Mouse (Mus musculus) myocyte (in vitro differentiated cells): Measurements from ENCODE around the gene Tbc1d16. TPM values are rescaled to one million over a fixed set of nuclear protein-coding genes. Genes with fewer than 3 reads are reported as not detected.
"Not testable (repeated sequence)": the region's sequence is repeated elsewhere in the genome, so short reads cannot be mapped to it uniquely, and the experiment has no call there.

Experiments
- H3K27me3 ChIP-seq: one replicate; pipeline ENCODE4 v1.6.1; 2011; ENCODE audit not compliant: control insufficient read depth, insufficient read depth, insufficient read length
- H3K36me3 ChIP-seq: one replicate; pipeline ENCODE4 v1.6.1; 2011; ENCODE audit not compliant: control insufficient read depth, insufficient read depth
- H3K4me2 ChIP-seq: one replicate; pipeline ENCODE4 v1.6.1; 2011; ENCODE audit warnings: low read depth, control low read depth
- H3K4me3 ChIP-seq: one replicate; pipeline ENCODE4 v1.5.1; 2011; ENCODE audit warnings: mild to moderate bottlenecking, control low read depth, moderate library complexity
- H3K79me2 ChIP-seq: one replicate; pipeline ENCODE4 v1.6.1; 2011; ENCODE audit not compliant: control insufficient read depth, insufficient read depth
- H3ac ChIP-seq: one replicate; pipeline ENCODE4 v1.6.1; 2011; ENCODE audit not compliant: control insufficient read depth, insufficient read length
- CEBPB ChIP-seq: IDR thresholded peaks from 2 replicates; pipeline ENCODE4 v1.6.1; 2011; ENCODE audit warnings: mild to moderate bottlenecking, moderate library complexity; ENCODE audit not compliant: poor library complexity, insufficient read depth, severe bottlenecking
- E2F4 ChIP-seq: IDR thresholded peaks from one replicate; pipeline ENCODE4 v1.6.1; 2011; ENCODE audit warnings: mild to moderate bottlenecking, control low read depth, moderate library complexity; ENCODE audit not compliant: insufficient read depth
- MAX ChIP-seq: IDR thresholded peaks from one replicate; pipeline ENCODE4 v1.6.1; 2011; ENCODE audit warnings: low read depth, mild to moderate bottlenecking, control low read depth
- MYOD1 ChIP-seq, 3 experiments: IDR thresholded peaks; one replicate each; pipeline ENCODE4 v1.6.1; 2011; ENCODE audit warnings: control low read depth in 2 of 3, low read depth in 2 of 3, mild to moderate bottlenecking in 2 of 3, moderate library complexity in 1 of 3; ENCODE audit not compliant: insufficient read length in 2 of 3, control insufficient read depth in 1 of 3
- MYOG ChIP-seq, 3 experiments: IDR thresholded peaks; one replicate each; pipeline ENCODE4 v1.6.1; 2011; ENCODE audit warnings: control low read depth in 2 of 3, low read depth in 2 of 3, mild to moderate bottlenecking in 2 of 3; ENCODE audit not compliant: insufficient read length in 2 of 3, control insufficient read depth in 1 of 3, insufficient read depth in 1 of 3
- POLR2A ChIP-seq: IDR thresholded peaks from one replicate; pipeline ENCODE4 v1.6.1; 2011; ENCODE audit warnings: low read depth, mild to moderate bottlenecking, control low read depth, moderate library complexity; ENCODE audit not compliant: insufficient read length
- POLR2AphosphoS2 ChIP-seq: IDR thresholded peaks from one replicate; pipeline ENCODE4 v1.6.1; 2011; ENCODE audit warnings: low read depth, control low read depth; ENCODE audit not compliant: insufficient read length
- REST ChIP-seq: IDR thresholded peaks from one replicate; pipeline ENCODE4 v1.6.1; 2011; ENCODE audit warnings: mild to moderate bottlenecking, control low read depth, moderate library complexity; ENCODE audit not compliant: insufficient read depth, insufficient read length
- SRF ChIP-seq: IDR thresholded peaks from one replicate; pipeline ENCODE4 v1.6.1; 2011; ENCODE audit warnings: low read depth; ENCODE audit not compliant: control insufficient read depth, insufficient read length
- TCF12 ChIP-seq: IDR thresholded peaks from one replicate; pipeline ENCODE4 v1.6.1; 2011; ENCODE audit warnings: mild to moderate bottlenecking, control low read depth; ENCODE audit not compliant: poor library complexity, insufficient read depth, severe bottlenecking
- TCF3 ChIP-seq: IDR thresholded peaks from one replicate; pipeline ENCODE4 v1.6.1; 2011; ENCODE audit warnings: low read depth, control low read depth; ENCODE audit not compliant: insufficient read length
- USF1 ChIP-seq: IDR thresholded peaks from one replicate; pipeline ENCODE4 v1.6.1; 2011; ENCODE audit warnings: low read depth, mild to moderate bottlenecking, control low read depth, moderate library complexity
- polyA plus RNA-seq: library from polyadenylated mRNA; unstranded; fragments of >200 nt; fragmentation: generic; extraction: Trizol; gene quantifications from one replicate; pipeline ENCODE4 v1.2.1, GENCODE M21; 2012; ENCODE audit warnings: missing spikeins

The Tbc1d16 gene
- polyA plus RNA-seq = 8.5 TPM

DNA sequence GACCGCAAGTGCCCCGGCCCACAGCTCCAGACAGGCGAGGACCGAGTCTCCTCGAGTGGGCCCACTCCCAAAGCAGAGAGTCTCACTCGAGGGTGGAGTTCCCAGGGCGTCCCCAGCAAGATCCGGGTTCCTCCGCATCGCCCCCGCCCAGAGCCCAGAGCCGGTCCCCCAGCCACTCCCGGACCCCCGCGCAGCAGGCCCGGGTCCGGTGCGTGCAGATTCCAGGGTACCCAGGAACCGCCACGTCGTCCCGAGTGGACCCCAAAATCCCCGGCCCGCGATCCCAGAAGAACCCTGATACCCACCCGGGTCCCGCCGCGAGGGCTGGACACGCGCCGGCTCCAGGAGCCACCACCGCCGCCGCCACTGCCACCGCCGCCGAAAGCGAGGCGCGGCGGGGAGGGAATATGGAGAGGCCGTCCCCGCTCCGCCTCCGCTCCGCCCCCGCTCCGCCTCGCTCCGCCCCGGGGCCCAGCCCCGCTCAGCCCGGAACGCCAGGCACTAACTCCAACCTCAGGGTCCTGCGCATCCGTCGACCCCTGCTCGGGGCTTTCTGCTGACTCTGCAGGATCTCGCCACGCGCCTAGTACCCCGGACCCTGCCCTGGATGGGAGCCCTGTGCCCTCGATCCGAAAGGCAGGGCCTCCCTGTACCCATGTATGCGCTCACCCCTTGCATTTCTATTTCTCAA lies at the start of gene Tbc1d16, which contains the start of gene Ccdc40:
Tbc1d16 (minus strand) TSS at position 409 of the 691 bp plus-strand sequence.
Ccdc40 (plus strand) TSS at position 482 of the 691 bp plus-strand sequence.
- H3K79me2 ChIP-seq = no peaks in the 10 kb centered on the region

DNA sequence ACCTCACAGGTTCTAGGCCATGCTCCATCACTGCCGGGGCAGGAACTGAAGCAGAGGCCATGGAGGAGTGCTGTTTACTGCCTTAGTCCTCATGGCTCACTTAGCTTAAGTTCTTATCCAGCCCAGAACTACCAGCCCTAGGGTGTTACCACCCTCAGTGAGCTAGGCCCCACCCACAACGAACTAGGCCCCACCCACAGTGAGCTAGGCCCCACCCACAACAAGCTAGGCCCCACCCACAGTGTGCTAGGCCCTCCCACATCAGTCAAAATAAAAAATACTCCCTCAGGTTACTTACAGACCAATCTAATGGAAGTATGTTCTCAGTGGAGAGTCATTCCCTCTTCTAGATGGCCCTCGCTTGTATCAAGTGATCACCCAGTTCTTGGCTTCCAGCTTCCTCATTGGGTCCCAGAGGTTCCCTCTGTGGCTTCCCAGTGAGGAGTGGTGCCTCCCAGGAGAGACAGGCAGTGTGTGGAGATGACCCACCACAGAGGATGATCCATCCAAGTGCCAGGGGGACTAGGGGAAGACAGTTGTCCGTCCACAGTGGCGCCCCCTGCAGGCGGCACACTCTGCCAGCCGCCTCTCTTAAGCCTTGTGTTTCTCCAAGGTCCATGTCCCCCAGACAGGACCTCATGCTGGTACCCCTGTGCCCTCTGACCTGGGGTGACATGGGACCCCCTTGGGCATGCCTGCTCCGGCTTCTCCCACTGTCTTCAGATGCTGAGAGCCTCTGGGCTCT lies 45.1 kb upstream of the Tbc1d16 start:
- no peak overlapping the region for H3K4me3 ChIP-seq
- H3K36me3 ChIP-seq = no peaks in the 10 kb centered on the region
- TF ChIP-seq SRF = no peak
- TF ChIP-seq POLR2AphosphoS2 = no peak
- TF ChIP-seq CEBPB = no peak
- TF ChIP-seq TCF12 = no peak
- no peaks in the 10 kb centered on the region for H3K79me2 ChIP-seq
- H3ac ChIP-seq = no peak overlapping the region
- H3K27me3 ChIP-seq = no peaks in the 10 kb centered on the region
- no peak overlapping the region for H3K4me2 ChIP-seq

More for the DNA sequence above, at the start of gene Tbc1d16, which contains the start of gene Ccdc40:
- peak within 1 kb of the TSS; percentile 5 for H3ac ChIP-seq
- H3K4me2 ChIP-seq = peak within 1 kb of the TSS; percentile 99
- TF ChIP-seq CEBPB = no peak
- no peak for TF ChIP-seq MAX
- TF ChIP-seq POLR2A = peak; percentile 75
- no peak for TF ChIP-seq TCF3
- no peak for TF ChIP-seq TCF12
- TF ChIP-seq SRF = no peak
- TF ChIP-seq USF1 = no peak
- no peak for TF ChIP-seq E2F4
- no peaks in the 10 kb centered on the region for H3K36me3 ChIP-seq
- H3K4me3 ChIP-seq = peak within 1 kb of the TSS; percentile 28
- H3K27me3 ChIP-seq = peaks cover 13% of the 10 kb centered on the region

DNA sequence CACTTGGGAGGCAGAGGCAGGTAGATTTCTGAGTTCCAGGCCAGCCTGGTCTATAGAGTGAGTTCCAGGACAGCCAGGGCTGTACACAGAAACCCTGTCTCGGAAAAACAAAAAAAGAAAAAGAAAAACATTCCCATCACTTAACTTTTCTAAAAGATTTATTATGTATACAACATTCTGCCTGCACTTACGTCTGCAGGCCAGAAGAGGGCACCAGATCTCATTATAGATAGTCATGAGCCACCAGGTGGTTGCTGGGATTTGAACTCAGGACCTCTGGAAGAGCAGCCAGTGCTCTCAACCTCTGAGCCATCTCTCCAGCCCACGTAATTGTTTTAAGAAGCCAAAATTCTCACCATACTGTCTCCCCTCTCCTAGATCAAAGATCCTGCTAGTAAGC lies 44.2 kb upstream of the Tbc1d16 start:
- H3ac ChIP-seq, H3K79me2 ChIP-seq, H3K4me2 ChIP-seq, H3K4me3 ChIP-seq, H3K36me3 ChIP-seq, H3K27me3 ChIP-seq: not testable (repeated sequence)

DNA sequence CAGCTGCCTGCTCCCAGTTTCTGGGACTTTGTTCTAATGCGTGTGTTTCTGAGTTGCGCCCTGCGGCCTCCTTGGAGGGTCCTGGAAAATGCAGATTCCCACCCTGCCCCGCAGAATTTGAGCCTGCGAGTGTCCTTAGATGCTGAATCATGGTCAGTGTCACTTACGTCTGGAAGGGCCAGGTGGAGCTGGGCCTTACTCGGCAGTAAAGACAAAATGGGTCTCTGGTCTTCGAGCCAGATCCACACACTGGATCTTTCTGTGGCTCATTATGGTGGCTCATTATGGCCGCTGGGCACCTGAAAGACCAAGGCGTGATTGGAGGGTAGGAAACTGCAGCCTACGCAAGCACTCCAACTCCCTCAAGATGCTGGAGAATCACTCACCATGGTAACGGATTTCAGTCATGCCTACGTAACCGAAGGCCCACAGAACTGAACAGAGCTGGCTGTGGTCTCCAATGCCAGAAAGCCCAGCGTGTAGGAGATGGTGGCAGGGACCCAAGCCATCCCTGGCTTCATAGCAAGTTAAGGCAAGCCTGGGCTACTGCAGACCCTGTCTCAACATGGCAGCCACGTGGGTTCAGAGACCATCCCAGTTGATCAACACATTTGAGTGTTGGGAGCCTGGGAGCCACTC lies 40.4 kb upstream of the Tbc1d16 start:
- Histone ChIP-seq H3K79me2 (no peaks in the 10 kb centered on the region), H3K4me3 (peak overlapping the region; percentile 44), H3K4me2 (peak overlapping the region; percentile 78), H3K27me3 (peaks cover 5% of the 10 kb centered on the region), H3ac (peak overlapping the region; percentile 26), H3K36me3 (no peaks in the 10 kb centered on the region)
- TF ChIP-seq CEBPB = no peak
- TF ChIP-seq POLR2AphosphoS2 = no peak
- no peak for TF ChIP-seq SRF
- TF ChIP-seq REST = no peak
- no peak for TF ChIP-seq POLR2A
- TF ChIP-seq MYOD1 (IDR thresholded peaks at IDR 0.05; ENCODE audit: control insufficient read depth in 1 of 3, insufficient read length in 2 of 3, low read depth in 2 of 3) = no peak
- TF ChIP-seq TCF12 = no peak
- TF ChIP-seq MAX = no peak
- no peak for TF ChIP-seq MYOG (IDR thresholded peaks at IDR 0.05; ENCODE audit: control insufficient read depth in 1 of 3, insufficient read depth in 1 of 3, insufficient read length in 2 of 3, low read depth in 2 of 3)
- TF ChIP-seq USF1 = no peak

DNA sequence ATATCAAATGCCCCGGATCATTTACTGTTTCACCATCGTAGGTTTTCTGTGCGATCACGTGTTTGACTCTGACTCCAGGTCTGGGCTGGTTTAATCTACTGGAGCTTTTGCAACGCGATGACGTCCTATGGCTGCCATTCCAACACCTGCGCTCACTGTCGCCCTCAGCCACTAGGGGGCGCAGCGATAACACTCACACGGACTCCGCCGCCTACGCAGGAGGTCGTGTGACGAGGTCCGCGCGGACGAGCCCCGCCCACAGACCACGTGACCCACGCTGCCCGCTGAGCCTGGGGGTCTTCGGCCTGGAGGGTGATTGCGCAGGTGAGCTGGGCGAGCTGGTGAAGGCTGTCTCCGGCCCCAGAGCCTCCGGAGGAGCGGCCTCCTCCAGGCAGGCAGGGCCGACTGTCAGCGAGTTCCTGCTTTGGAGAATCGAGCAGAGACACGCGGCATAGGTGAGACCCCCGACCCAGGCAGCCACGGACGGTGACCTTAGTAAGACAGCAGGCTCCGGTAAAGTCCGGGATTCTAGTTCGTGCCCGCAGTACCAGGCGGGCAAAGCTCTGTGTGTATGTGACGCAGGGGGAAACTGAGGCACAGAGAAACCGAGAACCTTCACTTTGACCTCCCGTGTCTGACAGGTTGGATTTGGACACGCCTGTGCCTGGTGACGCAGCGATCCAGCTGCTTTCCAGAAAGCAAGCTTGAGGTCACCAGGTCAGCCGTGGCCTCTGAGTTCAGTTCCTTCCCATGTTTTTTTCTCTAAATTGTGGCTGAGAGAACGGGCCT lies 39.7 kb upstream of the Tbc1d16 start, which contains the start of gene Gaa:
Gaa (plus strand) TSS at position 120 of the 789 bp plus-strand sequence.
- Histone ChIP-seq H3ac (peak within 1 kb of the TSS; percentile 26), H3K4me3 (peak within 1 kb of the TSS; percentile 44), H3K36me3 (no peaks in the 10 kb centered on the region), H3K4me2 (peak within 1 kb of the TSS; percentile 78), H3K27me3 (peaks cover 10% of the 10 kb centered on the region), H3K79me2 (no peaks in the 10 kb centered on the region)
- TF ChIP-seq CEBPB = no peak
- no peak for TF ChIP-seq REST
- TF ChIP-seq E2F4 = no peak
- TF ChIP-seq SRF = peak; percentile 17
- TF ChIP-seq MYOG (IDR thresholded peaks at IDR 0.05; ENCODE audit: control insufficient read depth in 1 of 3, insufficient read depth in 1 of 3, insufficient read length in 2 of 3, low read depth in 2 of 3) = peak; percentile 8 to 84 (median 84)
- TF ChIP-seq POLR2A = peak; percentile 74
- peak; percentile 46 for TF ChIP-seq POLR2AphosphoS2
- peak; percentile 19 for TF ChIP-seq TCF3
- peak; percentile 94 for TF ChIP-seq USF1
- no peak for TF ChIP-seq TCF12
- peak in 2 of 3 experiments; percentile 82 to 85 for TF ChIP-seq MYOD1 (IDR thresholded peaks at IDR 0.05; ENCODE audit: control insufficient read depth in 1 of 3, insufficient read length in 2 of 3, low read depth in 2 of 3)
- no peak for TF ChIP-seq MAX
